Mouse (Mus musculus): ENCODE data around the gene Ppie.

DNA sequence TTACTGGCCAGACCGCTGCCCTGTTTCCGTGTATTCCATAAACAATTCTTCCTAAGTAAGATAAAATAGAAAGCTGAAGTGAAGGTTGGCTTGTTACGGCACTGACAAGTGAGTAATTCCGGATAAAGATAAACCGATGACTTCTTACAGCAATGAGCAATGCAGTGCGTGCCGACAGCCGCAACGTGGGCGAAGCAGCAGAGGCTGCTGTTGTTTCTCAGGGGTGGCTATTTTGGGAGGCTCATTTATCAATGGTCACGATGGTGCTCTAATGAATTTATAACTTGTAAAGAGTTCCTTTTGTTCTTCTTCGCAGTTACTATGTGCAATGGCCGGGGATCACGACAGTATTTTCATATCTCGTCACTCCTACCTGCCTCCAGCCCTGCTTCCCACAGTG is 24.4 kb upstream of the Ppie start:
- no peak for TF ChIP-seq POLR2A (IDR thresholded peaks at IDR 0.05; ENCODE audit: borderline replicate concordance, extremely low read depth, low read depth, low read length)
- TF ChIP-seq CTCF (IDR thresholded peaks at IDR 0.05; ENCODE audit: insufficient read depth, low read length) = no peak
